Mouse (Mus musculus) heart, adult 2 months (tissue): ENCODE measurements at regions not wholly inside any gene's neighbourhood (a gene's known extent, or its start where the extent isn't known, plus 50 kb on each side); places are given as distances from the start of the nearest gene placed in this dataset.

Experiments used
- DNase-seq, 2 experiments: peaks; one replicate each; pipeline ENCODE4 v3.0.0; 2021
- H3K27ac ChIP-seq: fragments of 200-600 bp; 2 replicates; pipeline ENCODE4 v1.8.1; 2022
- H3K27me3 ChIP-seq: fragments of 200-500 bp; 2 replicates; pipeline ENCODE4 v1.6.1; 2012; ENCODE audit warnings: mild to moderate bottlenecking, low read length, inconsistent platforms, mixed read lengths; ENCODE audit not compliant: control insufficient read depth, insufficient read depth
- H3K36me3 ChIP-seq: fragments of 200-500 bp; 2 replicates; pipeline ENCODE4 v1.6.1; 2012; ENCODE audit warnings: low read length, inconsistent platforms; ENCODE audit not compliant: control insufficient read depth, insufficient read depth
- H3K4me1 ChIP-seq: fragments of 200-500 bp; 2 replicates; pipeline ENCODE4 v1.6.1; 2011; ENCODE audit warnings: low read length; ENCODE audit not compliant: control insufficient read depth, insufficient read depth
- H3K4me3 ChIP-seq: fragments of 200-600 bp; 2 replicates; pipeline ENCODE4 v1.8.1; 2022
- H3K79me2 ChIP-seq: fragments of 200-500 bp; replicated peaks from 2 replicates; pipeline ENCODE4 v1.6.1; 2012; ENCODE audit warnings: mild to moderate bottlenecking, inconsistent platforms, low read length, moderate library complexity, mixed read lengths; ENCODE audit not compliant: control insufficient read depth, insufficient read depth
- H3K9ac ChIP-seq: fragments of 200-500 bp; 2 replicates; pipeline ENCODE4 v1.6.1; 2012; ENCODE audit warnings: low read depth, mild to moderate bottlenecking, control low read depth, inconsistent platforms, low read length, mixed read lengths
- CTCF ChIP-seq: fragments of 200-600 bp; IDR thresholded peaks from 2 replicates; pipeline ENCODE4 v1.8.1; 2022; ENCODE audit warnings: antibody characterized with exemption, mild to moderate bottlenecking, moderate library complexity
- EP300 ChIP-seq: fragments of 200-500 bp; IDR thresholded peaks from 2 replicates; pipeline ENCODE4 v1.6.1; 2011; ENCODE audit warnings: low read depth, low read length, control low read depth; ENCODE audit not compliant: insufficient read depth
- POLR2A ChIP-seq: fragments of 200-500 bp; IDR thresholded peaks from 2 replicates; pipeline ENCODE4 v1.6.1; 2011; ENCODE audit warnings: mild to moderate bottlenecking, low read depth, low read length, control low read depth; ENCODE audit not compliant: insufficient read depth
- WGBS: fragments of 180-500 bp; shearing (Covaris S2); methylation state at CpG from one replicate; pipeline ENCODE4 v1.1.7; 2018; 5-methylcytosine and 5-hydroxymethylcytosine counted together
- intact Hi-C: fragments of 180-260 bp; cut with DNase I; formaldehyde crosslinking; loops from one replicate; pipeline ENCODE4 v1.15.1; 2025

GRCm38 (mm10) chr15:36889072-36889471 is 118.5 kb downstream of the Zfp706 start:
- Histone ChIP-seq H3K27me3 (no peaks in the 10 kb centered on the region), H3K36me3 (no peaks in the 10 kb centered on the region), H3K27ac (no peak overlapping the region), H3K9ac (no peak overlapping the region), H3K79me2 (no peaks in the 10 kb centered on the region), H3K4me3 (no peak overlapping the region), H3K4me1 (peaks cover 3% of the 10 kb centered on the region; the same call in 1 of the 2 replicates)
- intact Hi-C loops, result no loop called here
- WGBS, result 74% methylated on average over 3 of the region's 3 CpGs
- no peak for TF ChIP-seq EP300
- TF ChIP-seq POLR2A, result no peak
- TF ChIP-seq CTCF, result peak; percentile 35
- no peak for DNase-seq

DNA sequence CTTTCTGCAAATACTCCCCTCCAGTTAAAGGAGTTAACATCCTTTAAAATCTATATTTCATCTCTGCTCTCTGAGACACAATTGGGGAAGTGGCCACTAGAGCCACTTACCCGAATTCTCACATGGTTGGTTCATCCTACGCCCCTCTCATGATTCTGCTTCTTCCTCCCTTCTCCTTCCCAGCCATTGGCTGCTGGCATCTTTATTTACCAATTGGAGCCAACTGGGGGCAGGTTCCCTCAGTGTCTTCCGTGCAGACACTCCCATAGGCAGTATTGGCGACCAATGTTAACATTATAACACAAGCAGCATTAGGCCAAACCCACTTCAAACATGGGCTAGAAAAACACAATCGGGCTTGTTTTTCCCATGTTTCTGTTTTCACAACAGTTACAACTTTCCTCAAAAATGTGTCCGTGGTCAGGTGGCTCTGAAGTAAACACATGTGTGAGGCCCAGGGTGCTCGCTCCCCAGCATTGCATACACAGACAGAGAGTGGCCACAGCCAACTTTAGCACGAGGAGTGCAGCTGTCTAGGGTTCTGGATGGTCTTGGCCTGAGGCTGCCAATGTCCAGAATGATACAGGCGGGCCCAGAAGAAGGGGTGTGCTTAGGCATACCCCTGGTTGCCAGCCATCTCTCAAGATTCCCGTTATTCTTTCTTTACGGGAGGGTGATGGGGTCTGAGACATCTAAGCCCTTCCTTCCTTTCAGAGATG is 119.1 kb downstream of the Zfp706 start:
- no peaks in the 10 kb centered on the region for H3K36me3 ChIP-seq

GRCm38 (mm10) chr15:36884671-36885365 is 122.8 kb downstream of the Zfp706 start:
- no peaks in the 10 kb centered on the region for H3K27me3 ChIP-seq
- no peak overlapping the region for H3K27ac ChIP-seq
- H3K79me2 ChIP-seq, result no peaks in the 10 kb centered on the region
- no peak for TF ChIP-seq POLR2A
- no peak for TF ChIP-seq CTCF
- no peak for TF ChIP-seq EP300
- no peaks in the 10 kb centered on the region for H3K36me3 ChIP-seq
- H3K4me3 ChIP-seq, result no peak overlapping the region
- DNase-seq, result no peak
- H3K9ac ChIP-seq, result no peak overlapping the region
- 69% methylated on average over 11 of the region's 11 CpGs for WGBS
- peaks cover 1% of the 10 kb centered on the region for H3K4me1 ChIP-seq
- intact Hi-C loops, result no loop called here

More for the DNA sequence above, 119.1 kb downstream of the Zfp706 start:
- H3K79me2 ChIP-seq, result no peaks in the 10 kb centered on the region
- H3K27me3 ChIP-seq, result no peaks in the 10 kb centered on the region
- no peak for DNase-seq
- no peak overlapping the region for H3K4me3 ChIP-seq
- no peak for TF ChIP-seq POLR2A
- TF ChIP-seq EP300, result no peak
- TF ChIP-seq CTCF, result no peak
- WGBS, result 82% methylated on average over 11 of the region's 11 CpGs
- intact Hi-C loops, result no loop called here
- H3K27ac ChIP-seq, result no peak overlapping the region
- peaks cover 3% of the 10 kb centered on the region; the same call in 1 of the 2 replicates for H3K4me1 ChIP-seq
- H3K9ac ChIP-seq, result no peak overlapping the region

DNA sequence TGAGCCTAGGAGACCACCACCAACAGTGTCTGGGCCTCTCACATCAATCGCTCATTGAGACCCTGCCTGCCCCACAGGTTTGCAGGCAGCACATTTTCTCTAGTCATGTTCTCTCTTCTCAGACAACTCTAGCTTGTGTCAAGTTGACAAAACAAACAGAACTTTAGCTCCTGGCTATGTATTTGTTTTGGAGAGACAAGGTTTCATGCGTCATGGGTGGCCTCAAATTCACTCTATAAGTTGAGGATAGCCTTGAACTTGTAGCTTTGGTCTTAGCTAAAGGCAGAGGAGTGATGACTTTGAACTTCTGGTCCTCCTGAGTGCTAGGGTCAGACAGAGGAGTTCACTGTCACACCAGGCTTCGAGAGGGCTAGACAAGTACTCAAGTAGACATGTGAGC is 123.5 kb downstream of the Zfp706 start:
- intact Hi-C loops, result no loop called here
- WGBS, result 97% methylated on average over 3 of the region's 3 CpGs

GRCm38 (mm10) chr15:36883156-36883555 is 124.4 kb downstream of the Zfp706 start:
- TF ChIP-seq POLR2A, result no peak
- no peak for TF ChIP-seq EP300
- Histone ChIP-seq H3K27me3 (no peaks in the 10 kb centered on the region), H3K4me3 (no peak overlapping the region), H3K9ac (no peak overlapping the region), H3K79me2 (no peaks in the 10 kb centered on the region), H3K27ac (no peak overlapping the region), H3K4me1 (peaks cover 7% of the 10 kb centered on the region), H3K36me3 (no peaks in the 10 kb centered on the region)
- intact Hi-C loops, result no loop called here
- WGBS, result 91% methylated on average over 6 of the region's 6 CpGs
- DNase-seq, result no peak

More for the DNA sequence above, 123.5 kb downstream of the Zfp706 start:
- no peaks in the 10 kb centered on the region for H3K36me3 ChIP-seq
- H3K4me1 ChIP-seq, result peaks cover 7% of the 10 kb centered on the region
- DNase-seq, result no peak
- H3K4me3 ChIP-seq, result no peak overlapping the region
- no peaks in the 10 kb centered on the region for H3K27me3 ChIP-seq
- no peak overlapping the region for H3K9ac ChIP-seq
- no peak overlapping the region for H3K27ac ChIP-seq
- TF ChIP-seq CTCF (no peak), POLR2A (no peak), EP300 (no peak)
- no peaks in the 10 kb centered on the region for H3K79me2 ChIP-seq

DNA sequence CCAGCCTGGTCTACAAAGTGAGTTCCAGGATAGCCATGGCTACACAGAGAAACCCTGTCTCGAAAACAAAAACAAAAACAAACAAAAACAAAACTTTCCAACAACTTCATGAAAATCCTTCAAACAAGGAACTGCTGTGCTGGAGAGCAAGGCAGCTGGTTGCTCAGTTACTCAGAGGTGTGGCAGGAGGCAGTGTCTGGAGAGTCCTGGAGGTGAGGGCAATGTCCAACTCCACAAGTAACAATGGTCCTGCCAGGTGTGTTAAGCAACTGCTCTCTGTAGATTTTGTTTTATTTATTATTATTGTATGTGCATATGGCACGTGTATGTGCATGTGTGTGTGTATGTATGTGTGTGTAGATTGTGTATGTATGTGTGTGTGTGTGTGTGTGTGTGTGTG is 126.0 kb downstream of the Zfp706 start:
- no peak overlapping the region for H3K9ac ChIP-seq
- peaks cover 7% of the 10 kb centered on the region for H3K4me1 ChIP-seq
- H3K36me3 ChIP-seq, result no peaks in the 10 kb centered on the region
- intact Hi-C loops, result no loop called here
- H3K4me3 ChIP-seq, result no peak overlapping the region
- H3K79me2 ChIP-seq, result no peaks in the 10 kb centered on the region
- DNase-seq, result no peak
- no peak for TF ChIP-seq POLR2A
- TF ChIP-seq CTCF, result no peak
- no peak for TF ChIP-seq EP300
- no peak overlapping the region for H3K27ac ChIP-seq
- 91% methylated on average over 2 of the region's 2 CpGs for WGBS
- no peaks in the 10 kb centered on the region for H3K27me3 ChIP-seq
